Comparison of ENCODE assay signal across 24 mouse cellular contexts in the genomic region with DNA sequence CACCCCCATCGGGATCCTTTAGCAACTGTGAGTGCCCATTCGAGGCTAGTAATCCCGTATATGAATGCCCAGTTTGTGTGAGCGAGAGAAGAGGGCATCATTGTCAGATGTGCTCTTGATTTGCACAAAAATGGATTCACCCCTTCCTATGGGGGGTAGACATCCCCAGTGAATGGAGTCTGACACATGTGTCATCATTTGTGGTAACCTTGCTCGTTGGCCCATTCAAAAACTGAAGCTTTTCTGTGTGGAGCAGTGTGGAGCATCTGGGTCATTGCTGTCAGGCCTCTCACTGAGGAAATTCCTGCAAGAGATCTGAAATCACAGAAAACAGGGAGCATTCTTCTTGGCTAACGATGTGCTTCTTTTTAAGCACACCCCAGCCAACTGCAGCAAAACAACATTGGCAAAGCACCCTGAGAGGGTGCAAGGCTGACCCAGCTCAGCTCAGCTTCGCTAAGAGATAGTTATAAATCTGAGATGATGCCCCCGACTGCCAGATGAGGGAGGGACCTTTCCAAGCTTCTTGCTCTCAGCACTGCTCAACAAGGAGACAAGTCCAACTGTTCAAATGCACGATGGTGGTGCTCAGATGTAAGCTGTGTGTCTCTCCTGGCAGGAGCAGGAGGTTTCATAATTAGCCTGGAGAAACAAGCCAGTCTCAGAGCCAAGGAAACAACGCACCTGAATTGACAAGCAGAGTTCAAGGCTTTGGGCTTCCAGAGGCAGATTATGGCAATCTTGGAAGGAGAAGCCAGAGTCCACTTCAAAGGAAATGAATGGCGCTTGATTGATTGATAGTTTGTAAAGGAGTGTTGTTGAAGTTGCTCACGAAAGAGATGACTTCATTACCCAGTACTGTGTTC. TPM values are rescaled to one million over a fixed set of nuclear protein-coding genes. Genes with fewer than 3 reads are reported as not detected.
DNase-seq lines count a peak whose midpoint lies in the region; ATAC-seq and TF ChIP-seq lines count a peak whose summit lies in the region.
"Had no signal": no experiment of that assay in that cellular context is flagged by ENCODE, and none has a peak within 500 bp of the region (broad histone marks: within the 10 kb centered on the region; RNA-seq: fewer than 3 reads in every experiment).

No protein-coding gene starts in this region.

- TF ChIP-seq EP300 in heart, adult 2 months (IDR thresholded peaks at IDR 0.05; ENCODE audit: insufficient read depth, low read depth, low read length): no peak

- H3ac ChIP-seq in myocyte (ENCODE audit: control insufficient read depth, insufficient read length): no peak overlapping the region

- H3K4me3 ChIP-seq in embryonic facial prominence, embryonic 14.5 days (ENCODE audit: low read depth, low read length): no peak overlapping the region
- no peak overlapping the region for H3K4me3 ChIP-seq in embryonic facial prominence, embryonic 10.5 days
- H3K4me3 ChIP-seq in hindbrain, embryonic 16.5 days (ENCODE audit: low read length): no peak overlapping the region
- H3K4me3 ChIP-seq in hindbrain, embryonic 14.5 days (replicated peaks; ENCODE audit: low read length): no peak overlapping the region
- peak overlapping the region; percentile 23 for H3K4me3 ChIP-seq in myocyte
- no peak overlapping the region for H3K4me3 ChIP-seq in heart, adult 2 months
- H3K4me3 ChIP-seq: forebrain, embryonic 15.5 days; liver, embryonic 13.5 days had no signal

- no peaks in the 10 kb centered on the region for H3K79me2 ChIP-seq in myocyte (ENCODE audit: control insufficient read depth, insufficient read depth)
- no peaks in the 10 kb centered on the region for H3K79me2 ChIP-seq in heart, adult 2 months (replicated peaks; ENCODE audit: control insufficient read depth, insufficient read depth, low read length)

- TF ChIP-seq POLR2A in myocyte (IDR thresholded peaks at IDR 0.05; ENCODE audit: insufficient read length, low read depth): no peak
- TF ChIP-seq POLR2A in heart, adult 2 months (IDR thresholded peaks at IDR 0.05; ENCODE audit: insufficient read depth, low read depth, low read length): no peak

- WGBS in embryonic facial prominence, embryonic 14.5 days: 61% methylated on average over 12 of the region's 12 CpGs
- WGBS in embryonic facial prominence, embryonic 10.5 days: 62% methylated on average over 12 of the region's 12 CpGs
- WGBS in hindbrain, embryonic 16.5 days: 34% methylated on average over 12 of the region's 12 CpGs
- WGBS in hindbrain, embryonic 14.5 days: 32% methylated on average over 12 of the region's 12 CpGs
- 65% methylated on average over 12 of the region's 12 CpGs for WGBS in heart, adult 2 months

- peaks cover 14% of the 10 kb centered on the region for H3K27me3 ChIP-seq in embryonic facial prominence, embryonic 14.5 days (replicated peaks; ENCODE audit: control insufficient read depth, insufficient read depth, low read length)
- peaks cover 25% of the 10 kb centered on the region for H3K27me3 ChIP-seq in embryonic facial prominence, embryonic 10.5 days (replicated peaks; ENCODE audit: low read depth, poor library complexity, severe bottlenecking)
- H3K27me3 ChIP-seq in hindbrain, embryonic 16.5 days (replicated peaks; ENCODE audit: control insufficient read depth, insufficient read depth, low read length): peaks cover 6% of the 10 kb centered on the region; the same call in 1 of the 2 replicates
- H3K27me3 ChIP-seq in hindbrain, embryonic 14.5 days (ENCODE audit: control insufficient read depth, insufficient read depth, low read length): peaks cover 18% of the 10 kb centered on the region
- peaks cover 12% of the 10 kb centered on the region for H3K27me3 ChIP-seq in myocyte (ENCODE audit: control insufficient read depth, insufficient read depth, insufficient read length)
- H3K27me3 ChIP-seq in heart, adult 2 months (ENCODE audit: control insufficient read depth, insufficient read depth, low read length): peaks cover 3% of the 10 kb centered on the region

- no peak for TF ChIP-seq CTCF in heart, adult 2 months (IDR thresholded peaks at IDR 0.05)

- H3K9ac ChIP-seq in embryonic facial prominence, embryonic 14.5 days (ENCODE audit: low read depth, low read length): no peak overlapping the region
- H3K9ac ChIP-seq in hindbrain, embryonic 16.5 days (ENCODE audit: low read depth, low read length): no peak overlapping the region
- no peak overlapping the region for H3K9ac ChIP-seq in hindbrain, embryonic 14.5 days
- no peak overlapping the region for H3K9ac ChIP-seq in heart, adult 2 months (ENCODE audit: low read depth, low read length)
- H3K9ac ChIP-seq: forebrain, embryonic 15.5 days; liver, embryonic 13.5 days had no signal

- intact Hi-C loops in heart, adult 2 months (cut with DNase I): no loop called here

- DNase-seq in embryonic facial prominence, embryonic 14.5 days (ENCODE audit: low spot score): no peak
- no peak for DNase-seq in embryonic facial prominence, embryonic 10.5 days (ENCODE audit: low spot score)
- no peak for DNase-seq in hindbrain, embryonic 14.5 days (ENCODE audit: low spot score)
- DNase-seq in Muller cell, postnatal 12 days (ENCODE audit: inconsistent ontology term): peak; percentile 42
- DNase-seq in heart, adult 2 months: no peak
- no peak for DNase-seq in gastrocnemius, adult 8-10 months (ENCODE audit: low spot score in 2 of 2)
- DNase-seq: adrenal gland, postnatal 36 days; cerebellum, adult 11 months; cerebellum, adult 9-11 months; gastrocnemius, postnatal 25 days; kidney, adult 11 months; kidney, postnatal 4 days; liver, embryonic 13.5 days; lung, adult 2 months; lung, postnatal 14 days; midbrain, embryonic 14.5 days; thymus, adult 2 months; thymus, postnatal 4 days had no signal

- no peaks in the 10 kb centered on the region for H3K9me3 ChIP-seq in embryonic facial prominence, embryonic 14.5 days (ENCODE audit: control insufficient read depth, low read length)
- no peaks in the 10 kb centered on the region for H3K9me3 ChIP-seq in embryonic facial prominence, embryonic 10.5 days
- no peaks in the 10 kb centered on the region for H3K9me3 ChIP-seq in hindbrain, embryonic 16.5 days (ENCODE audit: control insufficient read depth, low read length)
- no peaks in the 10 kb centered on the region for H3K9me3 ChIP-seq in hindbrain, embryonic 14.5 days (ENCODE audit: control insufficient read depth, low read length)
- H3K9me3 ChIP-seq: forebrain, embryonic 15.5 days; liver, embryonic 13.5 days had no signal

- no peaks in the 10 kb centered on the region for H3K36me3 ChIP-seq in embryonic facial prominence, embryonic 14.5 days (ENCODE audit: control insufficient read depth, insufficient read depth, low read length)
- H3K36me3 ChIP-seq in embryonic facial prominence, embryonic 10.5 days (replicated peaks): no peaks in the 10 kb centered on the region
- H3K36me3 ChIP-seq in hindbrain, embryonic 16.5 days (ENCODE audit: control insufficient read depth, insufficient read depth, low read length): no peaks in the 10 kb centered on the region
- H3K36me3 ChIP-seq in hindbrain, embryonic 14.5 days (replicated peaks; ENCODE audit: control insufficient read depth, insufficient read depth): no peaks in the 10 kb centered on the region
- no peaks in the 10 kb centered on the region for H3K36me3 ChIP-seq in myocyte (ENCODE audit: control insufficient read depth, insufficient read depth)
- no peaks in the 10 kb centered on the region for H3K36me3 ChIP-seq in heart, adult 2 months (ENCODE audit: control insufficient read depth, insufficient read depth, low read length)
- H3K36me3 ChIP-seq: forebrain, embryonic 15.5 days; liver, embryonic 13.5 days had no signal

- H3K27ac ChIP-seq in embryonic facial prominence, embryonic 14.5 days (replicated peaks; ENCODE audit: low read depth, low read length): no peak overlapping the region
- H3K27ac ChIP-seq in embryonic facial prominence, embryonic 10.5 days (replicated peaks): no peak overlapping the region
- H3K27ac ChIP-seq in hindbrain, embryonic 16.5 days (ENCODE audit: low read depth, low read length): no peak overlapping the region
- no peak overlapping the region for H3K27ac ChIP-seq in hindbrain, embryonic 14.5 days
- no peak overlapping the region for H3K27ac ChIP-seq in heart, adult 2 months
- H3K27ac ChIP-seq: forebrain, embryonic 15.5 days; liver, embryonic 13.5 days had no signal

- ATAC-seq in embryonic facial prominence, embryonic 14.5 days (ENCODE audit: low read depth): peak; percentile 41; the same call in 1 of the 2 replicates
- peak; percentile 62 for ATAC-seq in hindbrain, embryonic 16.5 days
- no peak; the same call in 1 of the 2 replicates for ATAC-seq in hindbrain, embryonic 14.5 days (ENCODE audit: low FRiP score)
- ATAC-seq: CD4-positive, CD25-positive, alpha-beta regulatory T cell, adult 4 months; forebrain, embryonic 15.5 days; Patski had no signal

- no peak overlapping the region for H3K4me2 ChIP-seq in embryonic facial prominence, embryonic 14.5 days (ENCODE audit: low read depth, low read length)
- H3K4me2 ChIP-seq in hindbrain, embryonic 16.5 days (ENCODE audit: low read length): no peak overlapping the region
- H3K4me2 ChIP-seq in hindbrain, embryonic 14.5 days (replicated peaks): no peak overlapping the region
- peak overlapping the region; percentile 69 for H3K4me2 ChIP-seq in myocyte (ENCODE audit: low read depth)
- H3K4me2 ChIP-seq: forebrain, embryonic 15.5 days; liver, embryonic 13.5 days had no signal

- H3K4me1 ChIP-seq in embryonic facial prominence, embryonic 14.5 days (ENCODE audit: control insufficient read depth, insufficient read depth, low read length): peaks cover 4% of the 10 kb centered on the region; the same call in 1 of the 2 replicates
- H3K4me1 ChIP-seq in embryonic facial prominence, embryonic 10.5 days: peaks cover 20% of the 10 kb centered on the region
- H3K4me1 ChIP-seq in hindbrain, embryonic 16.5 days (ENCODE audit: control insufficient read depth, insufficient read depth, low read depth, low read length): peaks cover 3% of the 10 kb centered on the region; the same call in 1 of the 2 replicates
- peaks cover 2% of the 10 kb centered on the region; the same call in 1 of the 2 replicates for H3K4me1 ChIP-seq in hindbrain, embryonic 14.5 days (replicated peaks; ENCODE audit: control insufficient read depth, insufficient read depth, low read length)
- H3K4me1 ChIP-seq in heart, adult 2 months (ENCODE audit: control insufficient read depth, insufficient read depth, low read length): no peaks in the 10 kb centered on the region

TF ChIP-seq in myocyte, 11 proteins besides CTCF, POLR2A, EP300 and RAD21 (continues in another document):
- no peak for TF ChIP-seq TCF3 (IDR thresholded peaks at IDR 0.05; ENCODE audit: insufficient read length, low read depth)

RNA-seq across cellular contexts. Expression of a gene that starts 5.2 kb away (rescaled TPM):
- polyA plus RNA-seq in embryonic facial prominence, embryonic 14.5 days (2014; fragmentation: Nextera tagmentation; extraction: Ambion mirVana): 19.8 and 21.7 TPM in 2 replicates
- 12.8 and 15.3 TPM in 2 replicates for polyA plus RNA-seq in embryonic facial prominence, embryonic 10.5 days (2016; fragmentation: Nextera tagmentation; extraction: Ambion mirVana)
- 9.7 and 10.2 TPM in 2 replicates for polyA plus RNA-seq in hindbrain, embryonic 16.5 days (2015; fragmentation: Nextera tagmentation; extraction: Ambion mirVana)
- 8.2 and 11.1 TPM in 2 replicates for polyA plus RNA-seq in hindbrain, embryonic 14.5 days (2014; fragmentation: Nextera tagmentation; extraction: Ambion mirVana)
- polyA plus RNA-seq in myocyte (2012; fragmentation: generic; extraction: Trizol): not detected
- total RNA-seq in heart, adult 2 months (2021): under 1 TPM; 0.32 to 0.50 TPM
- 0.53 and 1.3 TPM in 2 replicates for polyA plus RNA-seq in heart, adult 2 months (2012; rRNA removed)
- 1 to 10 TPM in 1 of 4 experiments, under 1 TPM in 3; 0.07 to 1.5 (median 0.31) TPM for total RNA-seq in gastrocnemius, adult 8-10 months (2022)
- total RNA-seq: megakaryocyte progenitor cell, adult 5-6 weeks had no signal
- polyA plus RNA-seq: CD4-positive, CD25-positive, alpha-beta regulatory T cell, adult 4 months; Patski had no signal
